Mouse (Mus musculus) forebrain, postnatal 0 days (tissue): ENCODE results near the gene Galnt9. TPM values are rescaled to one million over a fixed set of nuclear protein-coding genes. Genes with fewer than 3 reads are reported as not detected.

Experiments used
- ATAC-seq: fragments of 200-750 bp; cut with Nextera tagmentation; 2 replicates; pipeline ENCODE4 v1.8.0; 2017; ENCODE audit warnings: mild to moderate bottlenecking, moderate library complexity
- DNase-seq: peaks from one replicate; pipeline ENCODE4 v3.0.0-alpha.2; 2015
- H3K27ac ChIP-seq: fragments of 300-500 bp; sonication (generic); 2 replicates; pipeline ENCODE4 v1.5.1; 2014; ENCODE audit warnings: low read depth, mild to moderate bottlenecking, antibody characterized with exemption, low read length, moderate library complexity, mixed read lengths
- H3K27me3 ChIP-seq: fragments of 300-500 bp; sonication (generic); 2 replicates; pipeline ENCODE4 v1.6.1; 2014; ENCODE audit warnings: mild to moderate bottlenecking, low read length, mixed read lengths; ENCODE audit not compliant: insufficient read depth
- H3K36me3 ChIP-seq: fragments of 300-500 bp; sonication (generic); 2 replicates; pipeline ENCODE4 v1.6.1; 2014; ENCODE audit warnings: mild to moderate bottlenecking, moderate library complexity; ENCODE audit not compliant: insufficient read depth
- H3K4me1 ChIP-seq: fragments of 300-500 bp; sonication (generic); 2 replicates; pipeline ENCODE4 v1.6.1; 2014; ENCODE audit warnings: antibody characterized with exemption; ENCODE audit not compliant: insufficient read depth
- H3K4me2 ChIP-seq: fragments of 300-500 bp; sonication (generic); 2 replicates; pipeline ENCODE4 v1.6.1; 2014; ENCODE audit warnings: low read depth, mild to moderate bottlenecking, moderate library complexity
- H3K4me3 ChIP-seq: fragments of 300-500 bp; sonication (generic); 2 replicates; pipeline ENCODE4 v1.5.1; 2014; ENCODE audit warnings: low read depth, low read length, mixed read lengths
- H3K9ac ChIP-seq: fragments of 300-500 bp; sonication (generic); 2 replicates; pipeline ENCODE4 v1.6.1; 2014; ENCODE audit warnings: mild to moderate bottlenecking
- H3K9me3 ChIP-seq: fragments of 300-500 bp; sonication (generic); 2 replicates; pipeline ENCODE4 v1.6.1; 2016; ENCODE audit warnings: low read length
- CTCF ChIP-seq: sonication (generic); IDR thresholded peaks from 2 replicates; pipeline ENCODE4 v1.5.1; 2016; ENCODE audit warnings: antibody characterized with exemption, control low read depth, low read depth
- WGBS: fragments of 180-500 bp; shearing (Covaris S2); extraction: QIAGEN DNeasy Blood & Tissue Kit; methylation state at CpG from one replicate; pipeline ENCODE4 v1.1.7; 2014; 5-methylcytosine and 5-hydroxymethylcytosine counted together
- polyA plus RNA-seq: library from polyadenylated mRNA; unstranded; fragments of >200 nt; fragmentation: Nextera tagmentation; extraction: Ambion mirVana; gene quantifications from 2 replicates; pipeline ENCODE4 v1.2.1, GENCODE M21; 2015
- total RNA-seq: library from RNA; depleted of rRNA; stranded (reverse); fragments of >200 nt; gene quantifications from 2 replicates; pipeline ENCODE4 v1.2.3, GENCODE M21; 2014

Gene Galnt9
- total and polyA plus RNA-seq, 2 experiments from 2014 or later = 21.2 to 29.3 TPM

GRCm38 (mm10) chr5:110518086-110518783 is 25.9 kb upstream of the Galnt9 start:
- 25% methylated on average over 14 of the region's 14 CpGs for WGBS
- H3K4me3 ChIP-seq = no peak overlapping the region
- H3K27me3 ChIP-seq = no peaks in the 10 kb centered on the region
- DNase-seq = no peak
- H3K27ac ChIP-seq = no peak overlapping the region
- TF ChIP-seq CTCF = no peak
- H3K4me2 ChIP-seq = no peak overlapping the region
- H3K36me3 ChIP-seq = no peaks in the 10 kb centered on the region
- H3K9me3 ChIP-seq = no peaks in the 10 kb centered on the region
- no peak for ATAC-seq
- H3K9ac ChIP-seq = no peak overlapping the region
- no peaks in the 10 kb centered on the region for H3K4me1 ChIP-seq

- Histone ChIP-seq H3K4me3 (no peak overlapping the region), H3K27ac (no peak overlapping the region), H3K36me3 (no peaks in the 10 kb centered on the region), H3K9me3 (no peaks in the 10 kb centered on the region), H3K4me1 (no peaks in the 10 kb centered on the region), H3K4me2 (no peak overlapping the region), H3K9ac (no peak overlapping the region), H3K27me3 (no peaks in the 10 kb centered on the region)
- no peak for TF ChIP-seq CTCF
- DNase-seq = no peak
- WGBS = 78% methylated on average over 4 of the region's 4 CpGs
- no peak for ATAC-seq
Observed at GRCm38 (mm10) chr5:110520974-110521373, 23.2 kb upstream of the Galnt9 start.

- DNase-seq (peak; percentile 70), ATAC-seq (peak; percentile 85)
- H3K4me3 ChIP-seq = no peak overlapping the region
- no peaks in the 10 kb centered on the region for H3K36me3 ChIP-seq
- WGBS = 45% methylated on average over 7 of the region's 7 CpGs
- H3K27ac ChIP-seq = no peak overlapping the region
- no peaks in the 10 kb centered on the region for H3K4me1 ChIP-seq
- no peak overlapping the region for H3K9ac ChIP-seq
- no peaks in the 10 kb centered on the region for H3K27me3 ChIP-seq
- H3K9me3 ChIP-seq = no peaks in the 10 kb centered on the region
- no peak overlapping the region for H3K4me2 ChIP-seq
- TF ChIP-seq CTCF = no peak
Observed at GRCm38 (mm10) chr5:110521822-110522221, 22.3 kb upstream of the Galnt9 start.

- Histone ChIP-seq H3K4me1 (no peaks in the 10 kb centered on the region), H3K27ac (no peak overlapping the region), H3K4me2 (no peak overlapping the region), H3K36me3 (no peaks in the 10 kb centered on the region), H3K27me3 (no peaks in the 10 kb centered on the region), H3K9me3 (no peaks in the 10 kb centered on the region), H3K9ac (no peak overlapping the region), H3K4me3 (no peak overlapping the region)
- DNase-seq (peak; percentile 58), ATAC-seq (peak; percentile 61)
- WGBS = 58% methylated on average over 4 of the region's 4 CpGs
- TF ChIP-seq CTCF = no peak
Observed at GRCm38 (mm10) chr5:110523296-110523695, 20.9 kb upstream of the Galnt9 start.

GRCm38 (mm10) chr5:110525701-110526100 is 18.5 kb upstream of the Galnt9 start:
- H3K4me2 ChIP-seq = no peak overlapping the region
- TF ChIP-seq CTCF = no peak
- DNase-seq = no peak
- ATAC-seq = no peak
- no peak overlapping the region for H3K4me3 ChIP-seq
- 70% methylated on average over 6 of the region's 6 CpGs for WGBS
- H3K27me3 ChIP-seq = no peaks in the 10 kb centered on the region
- H3K36me3 ChIP-seq = no peaks in the 10 kb centered on the region
- H3K4me1 ChIP-seq = no peaks in the 10 kb centered on the region
- no peak overlapping the region for H3K9ac ChIP-seq
- no peaks in the 10 kb centered on the region for H3K9me3 ChIP-seq
- H3K27ac ChIP-seq = no peak overlapping the region

GRCm38 (mm10) chr5:110526556-110526955 is 17.6 kb upstream of the Galnt9 start:
- Histone ChIP-seq H3K4me3 (no peak overlapping the region), H3K9ac (no peak overlapping the region), H3K36me3 (no peaks in the 10 kb centered on the region), H3K4me1 (no peaks in the 10 kb centered on the region), H3K4me2 (no peak overlapping the region), H3K27me3 (no peaks in the 10 kb centered on the region), H3K27ac (no peak overlapping the region), H3K9me3 (no peaks in the 10 kb centered on the region)
- TF ChIP-seq CTCF = no peak
- DNase-seq (no peak), ATAC-seq (no peak; the same call in 1 of the 2 replicates)
- 74% methylated on average over 4 of the region's 4 CpGs for WGBS

GRCm38 (mm10) chr5:110531091-110531490 is 13.1 kb upstream of the Galnt9 start:
- no peak overlapping the region for H3K4me3 ChIP-seq

More at GRCm38 (mm10) chr5:110531091-110531490, 13.1 kb upstream of the Galnt9 start:
- H3K4me1 ChIP-seq = no peaks in the 10 kb centered on the region
- no peaks in the 10 kb centered on the region; the same call in 1 of the 2 replicates for H3K27me3 ChIP-seq
- no peak for TF ChIP-seq CTCF
- 59% methylated on average over 4 of the region's 4 CpGs for WGBS
- no peak overlapping the region for H3K27ac ChIP-seq
- DNase-seq (no peak), ATAC-seq (no peak)
- no peaks in the 10 kb centered on the region for H3K9me3 ChIP-seq
- no peaks in the 10 kb centered on the region for H3K36me3 ChIP-seq
- no peak overlapping the region for H3K9ac ChIP-seq
- no peak overlapping the region for H3K4me2 ChIP-seq
